Mouse (Mus musculus): ENCODE results near the gene Stk16. TPM values are rescaled to one million over a fixed set of nuclear protein-coding genes. Genes with fewer than 3 reads are reported as not detected.

Stk16 gene
- total and polyA plus RNA-seq, 2 experiments from 2014 or later: 57.4 to 90.1 TPM

- Histone ChIP-seq H3K4me2 (ENCODE audit: low read depth, low read length) (no peak overlapping the region), H3K27ac (ENCODE audit: low read depth) (peak overlapping the region; percentile 13), H3K4me3 (ENCODE audit: low read depth, low read length) (no peak overlapping the region), H3K4me1 (ENCODE audit: control insufficient read depth, insufficient read depth) (no peaks in the 10 kb centered on the region; the same call in 1 of the 2 replicates), H3K9me3 (replicated peaks; ENCODE audit: control insufficient read depth, low read length) (no peaks in the 10 kb centered on the region), H3K27me3 (ENCODE audit: control insufficient read depth, insufficient read depth, low read length) (no peaks in the 10 kb centered on the region), H3K36me3 (replicated peaks; ENCODE audit: control insufficient read depth, insufficient read depth, low read length) (peaks cover 47% of the 10 kb centered on the region), H3K9ac (replicated peaks; ENCODE audit: low read depth, low read length) (no peak overlapping the region)
- 0 out of 2 replicates have a peak, but pooled peaks have one; percentile 4 for ATAC-seq (ENCODE audit: insufficient read depth, low read depth)
- 55% methylated on average over 10 of the region's 10 CpGs for WGBS
- TF ChIP-seq CTCF (IDR thresholded peaks at IDR 0.05; ENCODE audit: low read depth): no peak
- no peak for TF ChIP-seq EP300 (IDR thresholded peaks at IDR 0.05; ENCODE audit: low read depth)
- DNase-seq (ENCODE audit: low spot score): peak; percentile 37
These were observed 29.0 kb downstream of the Stk16 start for GRCm38 (mm10) chr1:75239591-75239990.

DNA sequence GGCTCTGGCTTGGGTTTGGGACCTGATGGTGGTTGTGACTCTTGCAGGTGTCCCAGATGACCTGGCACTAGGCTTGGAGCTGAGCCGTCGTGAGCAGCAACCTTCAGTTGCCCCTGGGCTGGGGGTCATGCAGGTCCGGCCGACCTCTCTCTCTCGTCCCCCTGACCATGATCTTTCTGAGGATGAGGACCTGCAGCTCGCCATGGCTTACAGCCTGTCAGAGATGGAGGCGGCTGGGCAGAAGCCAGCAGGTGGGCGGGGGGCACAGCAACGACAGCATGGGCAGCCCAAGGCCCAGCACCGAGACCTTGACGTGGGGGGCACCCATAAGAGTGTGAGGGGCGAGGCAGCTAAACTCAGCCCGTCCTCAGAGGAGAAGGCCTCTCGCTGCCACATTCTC lies 32.8 kb downstream of the Stk16 start:
- H3K27ac ChIP-seq (ENCODE audit: low read depth): no peak overlapping the region
- ATAC-seq (ENCODE audit: insufficient read depth, low read depth) (no peak), DNase-seq (ENCODE audit: low spot score) (no peak)
- H3K9me3 ChIP-seq (replicated peaks; ENCODE audit: control insufficient read depth, low read length): no peaks in the 10 kb centered on the region
- H3K27me3 ChIP-seq (ENCODE audit: control insufficient read depth, insufficient read depth, low read length): no peaks in the 10 kb centered on the region
- H3K4me2 ChIP-seq (ENCODE audit: low read depth, low read length): no peak overlapping the region
- H3K4me3 ChIP-seq (ENCODE audit: low read depth, low read length): no peak overlapping the region
- no peak for TF ChIP-seq CTCF (IDR thresholded peaks at IDR 0.05; ENCODE audit: low read depth)
- TF ChIP-seq EP300 (IDR thresholded peaks at IDR 0.05; ENCODE audit: low read depth): no peak
- peaks cover 20% of the 10 kb centered on the region for H3K4me1 ChIP-seq (ENCODE audit: control insufficient read depth, insufficient read depth)
- no peak overlapping the region for H3K9ac ChIP-seq (replicated peaks; ENCODE audit: low read depth, low read length)
- WGBS: 91% methylated on average over 14 of the region's 14 CpGs
- H3K36me3 ChIP-seq (replicated peaks; ENCODE audit: control insufficient read depth, insufficient read depth, low read length): peaks cover 46% of the 10 kb centered on the region

DNA sequence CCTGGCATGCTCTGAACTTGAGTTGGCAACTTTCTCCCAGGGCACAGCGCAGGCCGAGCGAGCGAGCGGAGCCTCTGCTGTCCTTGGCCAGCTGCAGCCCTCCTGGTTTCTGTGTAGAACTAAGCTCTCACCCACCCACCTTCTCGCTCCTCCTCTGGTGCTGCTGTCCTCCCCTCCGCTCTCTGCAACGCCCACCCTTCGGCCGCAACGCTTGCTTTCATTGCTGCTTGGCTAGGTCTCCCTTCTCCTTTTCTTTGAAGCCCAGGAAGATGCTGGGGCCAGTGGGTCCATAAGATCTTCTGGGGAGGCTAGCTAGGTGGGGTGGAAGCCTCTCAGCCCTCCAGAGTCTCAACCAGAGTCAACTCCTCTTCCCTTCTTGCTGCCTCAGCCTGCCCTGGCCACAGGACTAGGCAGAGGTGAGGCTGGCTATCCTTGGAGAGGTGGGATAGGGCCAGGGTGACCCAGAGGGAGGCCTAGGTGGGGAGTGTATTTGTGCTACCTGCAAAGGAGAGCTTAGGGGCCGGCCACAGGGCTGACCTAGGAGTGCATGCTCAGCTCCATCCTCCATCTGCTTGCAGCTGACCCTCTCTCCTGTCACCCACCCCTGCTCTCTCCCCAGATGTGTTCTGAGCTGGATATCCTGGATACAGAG lies 33.7 kb downstream of the Stk16 start:
- no peaks in the 10 kb centered on the region for H3K27me3 ChIP-seq (ENCODE audit: control insufficient read depth, insufficient read depth, low read length)
- 92% methylated on average over 12 of the region's 12 CpGs for WGBS
- H3K9ac ChIP-seq (replicated peaks; ENCODE audit: low read depth, low read length): no peak overlapping the region
- no peak overlapping the region for H3K4me3 ChIP-seq (ENCODE audit: low read depth, low read length)
- no peak for TF ChIP-seq EP300 (IDR thresholded peaks at IDR 0.05; ENCODE audit: low read depth)
- DNase-seq (ENCODE audit: low spot score) (no peak), ATAC-seq (ENCODE audit: insufficient read depth, low read depth) (no peak)
- H3K4me2 ChIP-seq (ENCODE audit: low read depth, low read length): no peak overlapping the region
- H3K9me3 ChIP-seq (replicated peaks; ENCODE audit: control insufficient read depth, low read length): no peaks in the 10 kb centered on the region
- peaks cover 22% of the 10 kb centered on the region for H3K4me1 ChIP-seq (ENCODE audit: control insufficient read depth, insufficient read depth)
- peaks cover 44% of the 10 kb centered on the region for H3K36me3 ChIP-seq (replicated peaks; ENCODE audit: control insufficient read depth, insufficient read depth, low read length)
- no peak overlapping the region for H3K27ac ChIP-seq (ENCODE audit: low read depth)

DNA sequence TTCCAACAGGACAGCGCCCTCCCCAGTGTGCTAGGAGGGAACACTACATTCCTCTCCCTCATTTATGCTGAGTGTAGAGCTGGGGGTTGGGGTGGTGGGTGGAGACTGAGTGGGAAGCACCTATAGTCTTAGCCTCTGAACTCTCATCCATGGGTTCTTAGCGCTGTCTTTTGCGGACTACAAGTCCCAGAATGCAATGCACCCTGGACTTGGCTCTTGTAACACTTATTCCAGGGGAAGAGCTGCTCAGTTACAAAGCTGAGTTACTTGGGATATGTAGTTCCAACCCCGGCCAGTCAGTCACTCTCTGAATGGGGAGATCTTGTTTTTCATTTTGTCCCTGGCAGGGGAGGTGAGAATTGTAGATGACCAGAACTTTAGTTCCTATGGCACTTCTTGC lies 34.2 kb downstream of the Stk16 start:
- no peak overlapping the region for H3K4me3 ChIP-seq (ENCODE audit: low read depth, low read length)
- peaks cover 22% of the 10 kb centered on the region for H3K4me1 ChIP-seq (ENCODE audit: control insufficient read depth, insufficient read depth)
- DNase-seq (ENCODE audit: low spot score) (peak; percentile 83), ATAC-seq (ENCODE audit: insufficient read depth, low read depth) (peak; percentile 52)
- WGBS: 23% methylated on average over 4 of the region's 4 CpGs
- no peak for TF ChIP-seq CTCF (IDR thresholded peaks at IDR 0.05; ENCODE audit: low read depth)
- TF ChIP-seq EP300 (IDR thresholded peaks at IDR 0.05; ENCODE audit: low read depth): no peak
- H3K4me2 ChIP-seq (ENCODE audit: low read depth, low read length): no peak overlapping the region
- H3K9ac ChIP-seq (replicated peaks; ENCODE audit: low read depth, low read length): no peak overlapping the region
- peaks cover 39% of the 10 kb centered on the region for H3K36me3 ChIP-seq (replicated peaks; ENCODE audit: control insufficient read depth, insufficient read depth, low read length)
- no peaks in the 10 kb centered on the region for H3K27me3 ChIP-seq (ENCODE audit: control insufficient read depth, insufficient read depth, low read length)
- H3K27ac ChIP-seq (ENCODE audit: low read depth): no peak overlapping the region
- no peaks in the 10 kb centered on the region for H3K9me3 ChIP-seq (replicated peaks; ENCODE audit: control insufficient read depth, low read length)

DNA sequence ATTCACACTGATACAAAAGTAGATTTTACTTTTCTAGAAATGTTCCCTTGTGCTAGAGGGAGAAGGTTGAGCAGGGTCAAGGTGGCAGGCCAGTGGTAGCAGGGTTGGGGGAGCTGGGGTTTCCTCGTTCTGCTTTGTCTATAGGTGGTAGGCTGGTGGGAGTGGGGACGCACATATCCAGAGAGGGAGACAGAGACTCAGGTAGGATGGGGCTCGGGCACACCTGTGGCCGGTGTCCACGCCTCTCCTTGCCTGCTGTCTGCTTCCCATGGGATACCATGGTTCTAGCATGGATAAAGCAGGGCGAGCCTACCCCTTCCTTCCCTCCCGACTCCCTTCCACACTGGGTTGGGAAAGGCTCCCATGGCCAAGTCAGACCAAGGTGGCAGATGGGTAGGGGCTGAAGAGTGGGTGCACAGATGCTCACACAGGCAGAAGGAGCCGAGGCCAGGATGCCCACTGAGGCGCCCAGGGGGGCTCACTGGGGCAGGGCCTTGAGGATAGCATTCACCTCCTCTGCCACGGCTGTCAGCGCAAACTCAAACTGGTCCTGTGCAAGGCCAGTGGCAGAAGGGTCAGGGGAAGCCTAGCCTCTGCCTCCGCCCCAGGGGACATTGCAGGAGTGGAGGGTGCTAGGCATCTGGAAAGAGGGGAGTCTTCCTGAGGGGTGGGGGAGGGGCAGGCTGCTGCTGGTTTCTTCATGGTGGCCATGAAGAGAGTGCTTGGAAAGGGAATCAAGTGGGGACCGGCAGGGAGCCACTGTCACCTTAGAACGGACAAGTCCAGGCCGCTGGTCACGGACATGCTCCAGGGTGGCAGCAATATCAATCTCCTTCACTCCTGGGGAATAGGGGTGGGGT lies 36.7 kb downstream of the Stk16 start:
- ATAC-seq (ENCODE audit: insufficient read depth, low read depth) (no peak), DNase-seq (ENCODE audit: low spot score) (no peak)
- Histone ChIP-seq H3K27ac (ENCODE audit: low read depth) (peak overlapping the region; percentile 95), H3K27me3 (ENCODE audit: control insufficient read depth, insufficient read depth, low read length) (no peaks in the 10 kb centered on the region), H3K9ac (replicated peaks; ENCODE audit: low read depth, low read length) (peak overlapping the region; percentile 2), H3K9me3 (replicated peaks; ENCODE audit: control insufficient read depth, low read length) (no peaks in the 10 kb centered on the region), H3K4me3 (ENCODE audit: low read depth, low read length) (no peak overlapping the region), H3K4me2 (ENCODE audit: low read depth, low read length) (no peak overlapping the region), H3K4me1 (ENCODE audit: control insufficient read depth, insufficient read depth) (peaks cover 26% of the 10 kb centered on the region), H3K36me3 (replicated peaks; ENCODE audit: control insufficient read depth, insufficient read depth, low read length) (peaks cover 17% of the 10 kb centered on the region)
- no peak for TF ChIP-seq EP300 (IDR thresholded peaks at IDR 0.05; ENCODE audit: low read depth)
- no peak for TF ChIP-seq CTCF (IDR thresholded peaks at IDR 0.05; ENCODE audit: low read depth)
- WGBS: 84% methylated on average over 16 of the region's 16 CpGs

All from heart, postnatal 0 days (tissue).